Mouse (Mus musculus): Measurements from ENCODE around the gene Srsf7. TPM values are rescaled to one million over a fixed set of nuclear protein-coding genes. Genes with fewer than 3 reads are reported as not detected.

Gene Srsf7
- polyA plus RNA-seq, 1 experiment from 2014 or later, result 192 TPM

DNA sequence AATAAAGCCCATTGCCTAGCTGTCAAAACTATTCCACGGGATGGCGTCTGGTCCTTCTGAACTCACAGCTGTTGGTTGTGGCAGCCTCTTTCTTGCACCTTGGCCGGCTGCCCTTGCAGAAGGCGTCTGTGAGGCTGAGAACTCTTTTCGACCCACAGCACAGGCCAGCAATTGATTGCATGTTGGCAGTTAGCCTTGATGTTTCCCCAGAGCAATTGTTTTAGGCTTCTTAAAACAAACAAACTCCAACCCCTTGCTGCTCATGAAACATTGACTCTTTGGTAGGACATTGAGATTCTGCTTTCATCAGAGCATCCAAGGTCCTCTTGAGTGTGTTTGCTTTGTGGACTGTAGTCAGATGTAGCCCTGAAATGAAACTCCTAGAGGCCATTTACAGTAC lies 46.7 kb downstream of the Srsf7 start:
- no peak for TF ChIP-seq CTCF (IDR thresholded peaks at IDR 0.05)
- ATAC-seq, result no peak
- ChIA-PET POLR2A (interaction anchor here (0.7 kb wide), 1 partner anchor 1317 kb away, joined by 4 read pairs; no protein-coding TSS in a partner anchor), CTCF (interaction anchor here (1.0 kb wide), 1 partner anchor 13 kb away, joined by 4 read pairs; no protein-coding TSS in a partner anchor)
- no peaks in the 10 kb centered on the region for H3K27me3 ChIP-seq
- in situ Hi-C loops (cut with MboI; ENCODE audit: low pct_unique_long_range_greater_than_20kb), result no loop called here
- no peak for DNase-seq (ENCODE audit: low read depth, low spot score)

DNA sequence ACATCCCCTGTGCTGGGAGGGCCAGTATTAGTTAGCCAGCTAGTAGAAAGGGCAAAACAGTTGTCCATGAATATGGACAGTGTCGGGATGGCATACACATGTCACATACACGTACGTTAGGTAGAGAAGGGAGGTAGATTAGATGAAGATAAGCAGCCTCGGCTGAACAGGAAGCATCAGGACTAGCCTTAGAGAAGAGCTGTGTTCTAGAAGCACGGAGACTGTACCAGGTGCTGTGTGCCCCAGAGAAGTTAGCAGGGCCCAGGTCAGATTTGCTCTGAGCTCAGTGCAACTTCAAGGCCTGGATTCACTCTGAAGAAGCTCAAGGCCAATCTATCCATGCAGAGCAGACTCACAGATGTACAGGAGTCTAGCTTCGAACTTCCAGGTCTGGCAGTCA lies 49.6 kb downstream of the Srsf7 start:
- ATAC-seq (no peak), DNase-seq (ENCODE audit: low read depth, low spot score) (no peak)
- H3K27me3 ChIP-seq, result no peaks in the 10 kb centered on the region
- TF ChIP-seq CTCF (IDR thresholded peaks at IDR 0.05), result no peak
- CTCF ChIA-PET, result interaction anchor here (0.7 to 1.4 kb wide), 3 partner anchors 9 to 16 kb away, joined by 3 read pairs; no protein-coding TSS in a partner anchor
- in situ Hi-C loops (cut with MboI; ENCODE audit: low pct_unique_long_range_greater_than_20kb), result no loop called here
- POLR2A ChIA-PET, result no interaction called here

DNA sequence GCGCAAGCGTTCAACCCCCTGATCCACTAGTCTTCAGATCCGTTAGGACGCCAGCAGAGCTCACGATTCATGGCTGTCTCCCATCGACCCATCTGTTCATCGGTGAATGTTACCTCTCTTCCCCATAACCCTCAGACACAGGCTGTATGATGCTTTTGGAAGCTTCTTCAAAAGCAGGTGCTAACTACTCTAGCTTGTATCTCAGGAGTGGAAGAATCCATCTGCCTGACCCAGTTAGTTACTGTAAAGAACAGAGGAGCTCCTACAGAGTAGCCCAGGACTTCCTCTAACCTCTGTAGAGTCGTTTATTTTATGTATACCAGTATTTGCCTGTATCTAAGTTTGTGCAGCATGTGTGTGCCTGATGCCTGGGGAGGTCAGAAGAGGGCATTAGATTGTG lies 50.2 kb downstream of the Srsf7 start:
- ChIA-PET POLR2A (interaction anchor here (0.6 kb wide), 2 partner anchors 105 to 805 kb away, joined by 3 read pairs; no protein-coding TSS in a partner anchor), CTCF (interaction anchor here (0.7 to 1.4 kb wide), 5 partner anchors 10 to 109 kb away, joined by 3 read pairs; no protein-coding TSS in a partner anchor)
- no peak for TF ChIP-seq CTCF (IDR thresholded peaks at IDR 0.05)
- in situ Hi-C loops (cut with MboI; ENCODE audit: low pct_unique_long_range_greater_than_20kb), result no loop called here
- no peaks in the 10 kb centered on the region for H3K27me3 ChIP-seq
- DNase-seq (ENCODE audit: low read depth, low spot score) (no peak), ATAC-seq (no peak)

DNA sequence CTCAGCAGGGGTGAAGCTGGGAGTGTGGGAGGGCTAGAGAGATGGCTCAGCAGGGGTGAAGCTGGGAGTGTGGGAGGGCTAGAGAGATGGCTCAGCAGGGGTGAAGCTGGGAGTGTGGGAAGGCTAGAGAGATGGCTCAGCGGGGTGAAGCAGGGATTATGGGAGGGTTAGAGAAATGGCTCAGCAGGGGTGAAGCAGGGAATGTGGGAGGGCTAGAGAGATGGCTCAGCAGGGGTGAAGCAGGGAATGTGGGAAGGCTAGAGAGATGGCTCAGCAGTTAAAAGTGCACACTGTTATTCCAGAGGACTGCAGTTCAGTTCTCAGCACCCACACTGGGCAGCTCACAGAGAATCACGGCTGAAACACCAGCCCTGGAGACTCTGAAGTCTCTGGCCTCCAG lies 53.5 kb downstream of the Srsf7 start:
- ATAC-seq, result no peak
- CTCF ChIA-PET, result no interaction called here
- no peak for TF ChIP-seq CTCF (IDR thresholded peaks at IDR 0.05)
- in situ Hi-C loops (cut with MboI; ENCODE audit: low pct_unique_long_range_greater_than_20kb), result no loop called here
- DNase-seq (ENCODE audit: low read depth, low spot score), result no peak
- no peaks in the 10 kb centered on the region for H3K27me3 ChIP-seq
- POLR2A ChIA-PET, result no interaction called here

DNA sequence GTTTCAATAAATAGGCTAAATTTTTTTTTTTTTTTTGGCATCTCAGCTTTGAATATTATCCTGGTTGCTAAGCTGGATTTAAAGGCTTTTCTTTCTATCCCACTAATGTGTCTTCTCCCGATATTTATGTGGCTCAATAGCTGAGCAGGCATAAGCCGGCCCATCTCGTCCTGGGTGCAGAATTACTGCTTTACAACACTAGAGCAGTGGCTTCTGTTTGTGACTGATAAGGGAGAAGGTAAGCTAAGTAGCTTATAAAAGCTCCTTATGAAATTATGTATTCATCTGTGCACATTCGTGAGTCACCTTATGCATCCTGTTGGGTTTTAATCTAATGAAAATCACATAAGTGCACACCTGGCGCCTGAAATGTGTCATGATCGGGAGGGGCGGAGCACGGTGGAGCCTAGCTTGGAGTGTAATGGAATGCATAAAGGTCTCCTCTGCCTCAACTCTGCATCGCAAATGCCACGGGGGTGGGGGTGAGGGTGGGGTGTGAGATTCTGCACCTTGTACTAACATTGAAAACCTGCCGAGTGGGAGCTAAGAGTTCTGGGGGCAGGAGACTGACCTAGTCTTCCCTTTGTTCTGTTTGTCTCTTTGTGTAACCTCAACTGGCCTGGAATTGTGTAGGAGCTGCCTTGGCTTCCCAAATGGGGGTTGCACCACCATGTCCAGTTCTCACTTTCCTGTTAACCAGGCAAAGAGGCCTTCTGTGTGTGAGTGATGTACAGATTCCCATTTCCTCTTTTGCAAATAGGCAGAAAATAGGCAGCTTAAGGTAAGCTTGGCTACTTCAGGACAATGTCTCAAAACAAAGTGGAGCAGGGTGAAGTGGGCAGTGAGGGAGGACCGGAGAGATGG lies 54.1 kb downstream of the Srsf7 start:
- in situ Hi-C loops (cut with MboI; ENCODE audit: low pct_unique_long_range_greater_than_20kb), result no loop called here
- CTCF ChIA-PET, result interaction anchor here (0.7 to 1.3 kb wide), 4 partner anchors 9 to 21 kb away, joined by 3 to 4 read pairs (median 4); no protein-coding TSS in a partner anchor
- DNase-seq (ENCODE audit: low read depth, low spot score), result no peak
- H3K27me3 ChIP-seq, result no peaks in the 10 kb centered on the region
- no peak for TF ChIP-seq CTCF (IDR thresholded peaks at IDR 0.05)
- no peak for ATAC-seq
- POLR2A ChIA-PET, result no interaction called here

DNA sequence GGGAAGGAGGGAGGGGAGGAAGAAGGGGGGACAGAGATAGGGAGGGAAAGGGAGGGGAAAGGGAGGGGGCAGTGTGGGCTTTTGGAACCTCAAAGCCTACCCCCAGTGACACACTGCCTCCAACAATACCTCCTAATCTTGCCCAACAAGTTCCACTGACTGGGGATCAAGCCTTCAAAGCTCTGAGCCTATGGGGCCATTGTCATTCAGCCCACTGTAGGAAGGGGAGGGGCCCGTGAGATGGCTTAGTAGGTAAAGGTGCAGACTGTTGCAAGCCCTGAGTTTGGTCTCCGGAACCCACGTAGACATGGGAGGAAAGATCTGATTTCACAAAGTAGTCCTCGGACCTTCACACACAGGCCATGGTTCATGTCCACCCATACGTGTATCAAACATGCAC lies 55.8 kb downstream of the Srsf7 start:
- POLR2A ChIA-PET, result no interaction called here
- CTCF ChIA-PET, result interaction anchor here (1.3 kb wide), 1 partner anchor 21 kb away, joined by 4 read pairs; no protein-coding TSS in a partner anchor
- DNase-seq (ENCODE audit: low read depth, low spot score), result no peak
- TF ChIP-seq CTCF (IDR thresholded peaks at IDR 0.05), result no peak
- in situ Hi-C loops (cut with MboI; ENCODE audit: low pct_unique_long_range_greater_than_20kb), result no loop called here
- no peak for ATAC-seq
- H3K27me3 ChIP-seq, result no peaks in the 10 kb centered on the region

Other genes starting within 250 kb of the Srsf7 start
- gene Hnrnpll, start 145.0 kb downstream of the Srsf7 start, polyA plus RNA-seq (2021), result 65.9 TPM
- 45.3 TPM for gene Galm, start 79.8 kb downstream of the Srsf7 start, polyA plus RNA-seq (2021)
- gene Ttc39d, start 153 bp upstream of the Srsf7 start, polyA plus RNA-seq (2021), result 0.14 TPM
- gene Gemin6, start 17.1 kb upstream of the Srsf7 start, polyA plus RNA-seq (2021), result 16.4 TPM
- gene Morn2, start 82.9 kb upstream of the Srsf7 start, polyA plus RNA-seq (2021), result 47.2 TPM
- 21.1 TPM for gene Dhx57, start 83.2 kb upstream of the Srsf7 start, polyA plus RNA-seq (2021)
- gene Arhgef33, start 100.1 kb upstream of the Srsf7 start, polyA plus RNA-seq (2021), result 0.80 TPM
- not detected for gene Gm10190, start 166.2 kb upstream of the Srsf7 start, polyA plus RNA-seq (2021)